Mouse (Mus musculus) limb, embryonic 15.5 days (tissue): ENCODE measurements around the gene Kansl3. TPM values are rescaled to one million over a fixed set of nuclear protein-coding genes. Genes with fewer than 3 reads are reported as not detected.

Experiments used
- ATAC-seq: fragments of 200-750 bp; cut with Nextera tagmentation; 2 replicates; pipeline ENCODE4 v1.8.0; 2017; ENCODE audit warnings: low read depth, moderate TSS enrichment; ENCODE audit not compliant: insufficient number of reproducible peaks, low FRiP score, low TSS enrichment
- H3K27ac ChIP-seq: fragments of 300-500 bp; sonication (generic); 2 replicates; pipeline ENCODE4 v1.5.1; 2015; ENCODE audit warnings: moderate library complexity, mild to moderate bottlenecking, inconsistent platforms
- H3K27me3 ChIP-seq: fragments of 300-500 bp; sonication (generic); 2 replicates; pipeline ENCODE4 v1.6.1; 2015; ENCODE audit warnings: inconsistent platforms
- H3K36me3 ChIP-seq: fragments of 300-500 bp; sonication (generic); 2 replicates; pipeline ENCODE4 v1.6.1; 2015; ENCODE audit warnings: inconsistent platforms
- H3K4me1 ChIP-seq: fragments of 300-500 bp; sonication (generic); 2 replicates; pipeline ENCODE4 v1.6.1; 2015; ENCODE audit warnings: inconsistent platforms
- H3K4me2 ChIP-seq: fragments of 300-500 bp; sonication (generic); 2 replicates; pipeline ENCODE4 v1.6.1; 2015; ENCODE audit warnings: mild to moderate bottlenecking, inconsistent platforms
- H3K4me3 ChIP-seq: fragments of 300-500 bp; sonication (generic); 2 replicates; pipeline ENCODE4 v1.5.1; 2015; ENCODE audit warnings: mild to moderate bottlenecking, inconsistent platforms
- H3K9ac ChIP-seq: fragments of 300-500 bp; sonication (generic); 2 replicates; pipeline ENCODE4 v1.6.1; 2015; ENCODE audit warnings: inconsistent platforms
- H3K9me3 ChIP-seq: fragments of 300-500 bp; sonication (generic); 2 replicates; pipeline ENCODE4 v1.6.1; 2016; ENCODE audit warnings: inconsistent platforms
- WGBS: fragments of 180-500 bp; shearing (Covaris S2); methylation state at CpG from one replicate; pipeline ENCODE4 v1.1.7; 2015; 5-methylcytosine and 5-hydroxymethylcytosine counted together
- polyA plus RNA-seq: library from polyadenylated mRNA; unstranded; fragments of >200 nt; fragmentation: Nextera tagmentation; extraction: Ambion mirVana; gene quantifications from 2 replicates; pipeline ENCODE4 v1.2.1, GENCODE M21; 2015

Kansl3 gene
- polyA plus RNA-seq, 1 experiment from 2014 or later, result 40.2 TPM

- no peak for ATAC-seq
- no peak overlapping the region for H3K4me2 ChIP-seq
Measured at GRCm38 (mm10) chr1:36352351-36352750, 16.6 kb downstream of the Kansl3 start.

GRCm38 (mm10) chr1:36342547-36342946 lies 26.4 kb downstream of the Kansl3 start:
- Histone ChIP-seq H3K4me1 (no peaks in the 10 kb centered on the region), H3K27ac (no peak overlapping the region), H3K36me3 (peaks cover 98% of the 10 kb centered on the region), H3K4me3 (no peak overlapping the region), H3K9ac (no peak overlapping the region), H3K27me3 (no peaks in the 10 kb centered on the region), H3K9me3 (no peaks in the 10 kb centered on the region), H3K4me2 (no peak overlapping the region)
- ATAC-seq, result no peak
- 94% methylated on average over 6 of the region's 6 CpGs for WGBS

More at GRCm38 (mm10) chr1:36352351-36352750, 16.6 kb downstream of the Kansl3 start:
- no peaks in the 10 kb centered on the region for H3K9me3 ChIP-seq
- no peaks in the 10 kb centered on the region for H3K27me3 ChIP-seq
- H3K4me1 ChIP-seq, result no peaks in the 10 kb centered on the region
- no peak overlapping the region for H3K27ac ChIP-seq
- WGBS, result 91% methylated on average over 4 of the region's 4 CpGs
- H3K9ac ChIP-seq, result no peak overlapping the region
- peaks cover 93% of the 10 kb centered on the region for H3K36me3 ChIP-seq
- H3K4me3 ChIP-seq, result no peak overlapping the region

DNA sequence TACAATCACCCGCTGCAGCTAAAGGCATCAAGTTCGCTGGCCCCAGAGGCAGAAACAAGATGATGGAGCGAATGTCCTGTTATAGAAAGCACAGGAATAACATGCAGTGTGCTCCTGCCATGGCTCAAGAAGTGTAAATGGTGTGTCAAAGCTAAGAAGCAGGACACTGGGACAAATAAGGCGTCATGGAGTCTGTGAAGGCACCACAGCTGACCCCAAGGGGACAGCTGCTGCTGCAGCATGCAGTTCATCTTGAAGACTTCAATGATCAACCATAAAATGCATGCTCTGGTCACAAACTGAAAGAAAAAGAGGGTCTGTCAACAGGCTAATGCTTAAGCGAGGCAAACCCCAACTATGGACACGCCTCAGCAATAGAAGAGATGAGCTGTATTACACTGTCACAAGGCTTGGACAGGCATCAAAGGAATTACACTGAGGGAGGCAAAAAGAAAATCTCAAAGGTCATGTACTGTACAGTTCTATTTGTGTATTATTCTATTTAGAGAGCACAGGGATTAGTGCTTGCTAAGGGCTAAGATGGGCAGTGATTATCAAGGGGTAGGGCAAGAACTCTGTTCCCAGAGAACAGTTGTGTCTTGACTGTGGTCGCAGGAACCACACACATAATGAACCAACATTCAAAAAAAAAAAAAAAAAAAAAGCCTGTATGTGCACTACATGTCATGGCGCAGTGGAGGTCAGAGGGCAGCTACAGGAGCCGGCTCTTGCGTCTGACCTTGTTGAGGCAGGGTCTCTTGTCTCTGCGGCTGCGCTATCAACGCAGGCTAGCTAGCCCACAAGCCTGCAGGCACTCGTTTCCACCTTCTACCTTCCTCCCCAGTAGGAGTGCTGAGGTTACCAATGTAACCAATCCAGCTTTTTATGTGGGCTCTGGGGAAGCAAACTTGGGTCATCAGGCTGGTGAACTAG lies 35.8 kb downstream of the Kansl3 start:
- H3K4me3 ChIP-seq, result no peak overlapping the region
- H3K9ac ChIP-seq, result no peak overlapping the region
- peaks cover 67% of the 10 kb centered on the region for H3K36me3 ChIP-seq
- H3K27ac ChIP-seq, result no peak overlapping the region
- H3K9me3 ChIP-seq, result no peaks in the 10 kb centered on the region
- no peaks in the 10 kb centered on the region for H3K27me3 ChIP-seq
- ATAC-seq, result no peak
- no peaks in the 10 kb centered on the region for H3K4me1 ChIP-seq
- WGBS, result 84% methylated on average over 14 of the region's 14 CpGs
- no peak overlapping the region for H3K4me2 ChIP-seq

DNA sequence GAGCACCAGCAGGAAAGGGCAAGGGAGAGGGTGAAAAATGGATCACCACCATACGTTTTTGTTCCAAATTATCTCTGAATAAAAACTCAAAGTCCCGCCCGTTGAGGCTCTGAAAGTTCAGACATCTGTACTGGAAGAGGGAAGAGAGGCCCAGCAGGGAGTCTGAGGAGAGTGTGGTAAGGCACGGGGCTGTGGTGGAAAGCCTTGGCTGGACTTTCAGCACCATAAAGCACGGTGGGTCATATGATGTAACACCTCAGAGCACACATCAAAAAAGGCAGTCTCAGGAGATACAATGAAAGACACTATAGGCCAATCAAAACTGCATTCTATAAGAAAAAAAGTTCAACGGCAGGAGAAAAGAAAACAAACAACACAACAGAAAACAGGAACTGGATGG lies 37.2 kb downstream of the Kansl3 start:
- Histone ChIP-seq H3K4me3 (no peak overlapping the region), H3K27ac (no peak overlapping the region), H3K36me3 (peaks cover 55% of the 10 kb centered on the region), H3K9ac (no peak overlapping the region), H3K4me1 (no peaks in the 10 kb centered on the region), H3K27me3 (no peaks in the 10 kb centered on the region), H3K9me3 (no peaks in the 10 kb centered on the region), H3K4me2 (no peak overlapping the region)
- WGBS, result 60% methylated on average over 6 of the region's 6 CpGs
- no peak for ATAC-seq

- H3K36me3 ChIP-seq, result peaks cover 21% of the 10 kb centered on the region
- peaks cover 11% of the 10 kb centered on the region for H3K4me1 ChIP-seq
- H3K27ac ChIP-seq, result no peak overlapping the region
- no peak for ATAC-seq
- no peaks in the 10 kb centered on the region for H3K9me3 ChIP-seq
- H3K27me3 ChIP-seq, result no peaks in the 10 kb centered on the region
- no peak overlapping the region for H3K4me3 ChIP-seq
- no peak overlapping the region for H3K4me2 ChIP-seq
- H3K9ac ChIP-seq, result no peak overlapping the region
- WGBS, result 88% methylated on average over 2 of the region's 2 CpGs
Measured at GRCm38 (mm10) chr1:36326815-36327214, 42.2 kb downstream of the Kansl3 start.

GRCm38 (mm10) chr1:36325900-36326321 lies 43.1 kb downstream of the Kansl3 start:
- no peak for ATAC-seq
- WGBS, result 87% methylated on average over 2 of the region's 2 CpGs
- no peak overlapping the region for H3K9ac ChIP-seq
- no peaks in the 10 kb centered on the region for H3K9me3 ChIP-seq
- H3K4me2 ChIP-seq, result no peak overlapping the region
- H3K4me3 ChIP-seq, result no peak overlapping the region
- H3K27ac ChIP-seq, result no peak overlapping the region
- peaks cover 21% of the 10 kb centered on the region for H3K36me3 ChIP-seq
- no peaks in the 10 kb centered on the region for H3K27me3 ChIP-seq
- H3K4me1 ChIP-seq, result peaks cover 12% of the 10 kb centered on the region

- Histone ChIP-seq H3K9me3 (no peaks in the 10 kb centered on the region), H3K9ac (no peak overlapping the region), H3K27ac (no peak overlapping the region), H3K4me3 (no peak overlapping the region), H3K36me3 (peaks cover 25% of the 10 kb centered on the region), H3K4me1 (peaks cover 12% of the 10 kb centered on the region), H3K4me2 (no peak overlapping the region), H3K27me3 (no peaks in the 10 kb centered on the region)
- 32% methylated on average over 8 of the region's 8 CpGs for WGBS
- no peak for ATAC-seq
Measured at GRCm38 (mm10) chr1:36323746-36324448, 45.1 kb downstream of the Kansl3 start.

DNA sequence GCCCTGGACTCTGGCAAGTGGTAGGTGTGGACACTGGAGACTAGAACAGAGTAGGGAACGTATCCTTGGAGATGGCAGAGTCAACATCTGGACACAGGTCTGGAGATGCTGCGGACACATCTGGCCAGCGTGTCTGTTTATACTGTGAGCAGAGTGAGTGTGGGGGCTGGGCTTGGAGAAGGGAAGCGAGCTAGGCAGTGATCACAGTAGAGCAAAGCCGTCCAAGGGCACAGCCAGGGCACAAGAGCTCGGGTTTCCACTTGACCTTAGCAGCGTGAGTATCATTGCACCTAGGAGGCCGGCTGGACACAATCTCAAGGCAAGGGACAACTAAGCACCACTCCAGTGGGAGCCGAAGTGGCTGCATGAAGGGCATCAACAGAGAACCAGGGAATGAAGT lies 45.9 kb downstream of the Kansl3 start:
- 56% methylated on average over 9 of the region's 9 CpGs for WGBS
- no peaks in the 10 kb centered on the region for H3K27me3 ChIP-seq
- no peak overlapping the region for H3K9ac ChIP-seq
- no peak overlapping the region for H3K4me2 ChIP-seq
- H3K27ac ChIP-seq, result no peak overlapping the region
- H3K9me3 ChIP-seq, result no peaks in the 10 kb centered on the region
- peaks cover 12% of the 10 kb centered on the region for H3K4me1 ChIP-seq
- H3K36me3 ChIP-seq, result peaks cover 29% of the 10 kb centered on the region
- ATAC-seq, result no peak
- H3K4me3 ChIP-seq, result no peak overlapping the region

- no peak for ATAC-seq
- Histone ChIP-seq H3K36me3 (peaks cover 34% of the 10 kb centered on the region), H3K9me3 (no peaks in the 10 kb centered on the region), H3K4me1 (peaks cover 12% of the 10 kb centered on the region), H3K4me2 (no peak overlapping the region), H3K27me3 (no peaks in the 10 kb centered on the region), H3K4me3 (no peak overlapping the region), H3K27ac (no peak overlapping the region), H3K9ac (no peak overlapping the region)
- WGBS, result 66% methylated on average over 11 of the region's 11 CpGs
Measured at GRCm38 (mm10) chr1:36321829-36322573, 47.0 kb downstream of the Kansl3 start.

GRCm38 (mm10) chr1:36321164-36321563 lies 47.8 kb downstream of the Kansl3 start:
- Histone ChIP-seq H3K4me2 (no peak overlapping the region), H3K9me3 (no peaks in the 10 kb centered on the region), H3K4me1 (peaks cover 12% of the 10 kb centered on the region), H3K9ac (no peak overlapping the region), H3K27ac (no peak overlapping the region), H3K4me3 (no peak overlapping the region), H3K27me3 (no peaks in the 10 kb centered on the region), H3K36me3 (peaks cover 34% of the 10 kb centered on the region)
- WGBS, result 67% methylated on average over 2 of the region's 2 CpGs
- no peak for ATAC-seq

- H3K4me1 ChIP-seq, result no peaks in the 10 kb centered on the region
- no peak for ATAC-seq
- H3K9ac ChIP-seq, result no peak overlapping the region
- H3K4me2 ChIP-seq, result no peak overlapping the region
- no peak overlapping the region for H3K27ac ChIP-seq
- no peaks in the 10 kb centered on the region for H3K27me3 ChIP-seq
- no peaks in the 10 kb centered on the region for H3K9me3 ChIP-seq
- H3K4me3 ChIP-seq, result no peak overlapping the region
- peaks cover 31% of the 10 kb centered on the region for H3K36me3 ChIP-seq
- 91% methylated on average over 2 of the region's 2 CpGs for WGBS
Measured at GRCm38 (mm10) chr1:36315776-36316100, 53.2 kb downstream of the Kansl3 start.
